Mouse (Mus musculus) neural tube, embryonic 11.5 days (tissue): Measurements from ENCODE around the gene Fmo6. TPM values are rescaled to one million over a fixed set of nuclear protein-coding genes. Genes with fewer than 3 reads are reported as not detected.

ENCODE experiments used
- ATAC-seq: fragments of 200-750 bp; cut with Nextera tagmentation; 2 replicates; pipeline ENCODE4 v1.8.0; 2017; ENCODE audit warnings: moderate number of reproducible peaks, mild to moderate bottlenecking, moderate TSS enrichment, moderate library complexity; ENCODE audit not compliant: insufficient read depth, low FRiP score, low TSS enrichment
- DNase-seq: peaks from one replicate; pipeline ENCODE4 v3.0.0-alpha.2; 2015; ENCODE audit warnings: low spot score
- H3K27ac ChIP-seq: fragments of 300-500 bp; sonication (generic); 2 replicates; pipeline ENCODE4 v1.5.1; 2014; ENCODE audit warnings: low read depth, mild to moderate bottlenecking, low read length
- H3K27me3 ChIP-seq: fragments of 300-500 bp; sonication (generic); 2 replicates; pipeline ENCODE4 v1.6.1; 2014; ENCODE audit warnings: mild to moderate bottlenecking, low read length, mixed read lengths; ENCODE audit not compliant: control insufficient read depth, insufficient read depth
- H3K36me3 ChIP-seq: fragments of 300-500 bp; sonication (generic); 2 replicates; pipeline ENCODE4 v1.6.1; 2014; ENCODE audit warnings: mild to moderate bottlenecking, low read length, moderate library complexity, mixed read lengths; ENCODE audit not compliant: control insufficient read depth, insufficient read depth
- H3K4me1 ChIP-seq: fragments of 300-500 bp; sonication (generic); 2 replicates; pipeline ENCODE4 v1.6.1; 2014; ENCODE audit warnings: low read length, mixed read lengths; ENCODE audit not compliant: control insufficient read depth, insufficient read depth
- H3K4me2 ChIP-seq: fragments of 300-500 bp; sonication (generic); 2 replicates; pipeline ENCODE4 v1.6.1; 2014; ENCODE audit warnings: low read depth, mild to moderate bottlenecking, moderate library complexity
- H3K4me3 ChIP-seq: fragments of 300-500 bp; sonication (generic); 2 replicates; pipeline ENCODE4 v1.5.1; 2014; ENCODE audit warnings: low read depth, low read length
- H3K9ac ChIP-seq: fragments of 300-500 bp; sonication (generic); 2 replicates; pipeline ENCODE4 v1.6.1; 2014; ENCODE audit warnings: mild to moderate bottlenecking, low read length
- H3K9me3 ChIP-seq: fragments of 300-500 bp; sonication (generic); 2 replicates; pipeline ENCODE4 v1.6.1; 2016; ENCODE audit warnings: low read length; ENCODE audit not compliant: control insufficient read depth
- WGBS: fragments of 180-500 bp; shearing (Covaris S2); extraction: QIAGEN DNeasy Blood & Tissue Kit; methylation state at CpG from one replicate; pipeline ENCODE4 v1.1.7; 2014; 5-methylcytosine and 5-hydroxymethylcytosine counted together
- polyA plus RNA-seq: library from polyadenylated mRNA; unstranded; fragments of >200 nt; fragmentation: Nextera tagmentation; extraction: Ambion mirVana; gene quantifications from 2 replicates; pipeline ENCODE4 v1.2.1, GENCODE M21; 2014

Gene Fmo6
- polyA plus RNA-seq = not detected in 2 replicates

GRCm38 (mm10) chr1:162937415-162937814 lies at the start of gene Fmo6:
Gene Fmo6, minus strand, starts transcription at chr1:162937515.
- Histone ChIP-seq H3K27ac (no peak within 1 kb of the TSS), H3K27me3 (no peaks in the 10 kb centered on the region), H3K4me3 (no peak within 1 kb of the TSS), H3K4me2 (no peak within 1 kb of the TSS), H3K9ac (no peak within 1 kb of the TSS), H3K36me3 (no peaks in the 10 kb centered on the region), H3K9me3 (no peaks in the 10 kb centered on the region), H3K4me1 (no peaks in the 10 kb centered on the region)
- DNase-seq (no peak), ATAC-seq (no peak)
- 93% methylated on average over 6 of the region's 6 CpGs for WGBS

DNA sequence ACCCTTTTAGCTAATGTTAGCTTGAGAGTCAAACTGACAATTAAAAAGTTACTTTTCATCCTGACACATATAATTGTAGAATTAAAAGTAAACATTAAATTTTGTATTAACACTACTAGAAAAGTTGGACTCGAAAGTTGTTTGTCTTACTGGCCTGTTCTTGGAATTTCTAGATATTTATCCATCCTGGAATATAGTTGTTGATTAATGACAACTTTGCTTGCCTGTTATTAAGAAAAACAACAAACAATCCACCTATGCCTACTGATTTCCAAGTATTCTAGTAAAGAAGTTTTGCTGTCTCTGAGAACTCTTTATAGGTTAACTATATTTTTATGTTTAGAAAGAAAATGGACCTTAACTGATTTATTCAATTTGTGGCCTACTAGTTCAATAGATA lies 49.5 kb upstream of the Fmo6 start:
- ATAC-seq = no peak
- H3K4me1 ChIP-seq = no peaks in the 10 kb centered on the region
- WGBS = 87% methylated on average over 1 of the region's 1 CpGs

DNA sequence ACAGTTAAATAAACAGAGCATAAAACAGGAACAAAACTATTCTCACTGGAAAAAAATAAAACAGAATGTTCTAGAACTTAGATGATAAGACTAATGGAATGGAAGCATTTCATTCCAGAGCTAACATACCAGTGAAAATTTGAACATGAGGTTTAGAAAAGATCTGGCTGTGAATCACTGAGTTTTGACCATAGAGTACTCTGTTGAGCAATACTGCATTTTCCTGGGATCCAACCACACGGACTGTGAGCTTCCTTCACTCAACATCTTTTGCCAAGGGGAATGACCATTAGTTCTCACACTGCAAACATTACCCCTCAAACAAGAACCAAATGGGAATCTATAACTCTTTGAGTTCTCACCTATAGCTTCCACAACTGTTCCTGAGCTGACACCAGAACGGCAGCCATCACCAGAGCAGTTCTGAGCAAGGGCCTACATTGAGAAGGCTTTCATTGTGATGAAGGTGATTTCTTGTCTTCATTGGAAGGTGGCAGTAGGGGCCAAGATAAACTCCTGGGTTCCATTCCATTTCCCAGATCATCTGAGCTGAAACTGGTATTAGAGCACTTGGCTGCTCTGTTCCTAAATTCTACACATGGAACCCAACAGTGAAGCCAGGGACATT lies 48.9 kb upstream of the Fmo6 start:
- DNase-seq (no peak), ATAC-seq (no peak)
- Histone ChIP-seq H3K4me1 (no peaks in the 10 kb centered on the region), H3K4me2 (no peak overlapping the region), H3K9ac (no peak overlapping the region), H3K4me3 (no peak overlapping the region), H3K27ac (no peak overlapping the region), H3K27me3 (no peaks in the 10 kb centered on the region), H3K9me3 (no peaks in the 10 kb centered on the region), H3K36me3 (no peaks in the 10 kb centered on the region)
- WGBS = 85% methylated on average over 2 of the region's 2 CpGs

More for the DNA sequence above, 49.5 kb upstream of the Fmo6 start:
- DNase-seq = no peak
- Histone ChIP-seq H3K4me2 (no peak overlapping the region), H3K27me3 (no peaks in the 10 kb centered on the region), H3K9ac (no peak overlapping the region), H3K9me3 (no peaks in the 10 kb centered on the region), H3K36me3 (no peaks in the 10 kb centered on the region), H3K27ac (no peak overlapping the region), H3K4me3 (no peak overlapping the region)

- DNase-seq (no peak), ATAC-seq (no peak)
- H3K36me3 ChIP-seq = no peaks in the 10 kb centered on the region
- no peak within 1 kb of the TSS for H3K4me2 ChIP-seq
- H3K9ac ChIP-seq = no peak within 1 kb of the TSS
- no peak within 1 kb of the TSS for H3K4me3 ChIP-seq
- no peaks in the 10 kb centered on the region for H3K4me1 ChIP-seq
- WGBS = 79% methylated on average over 1 of the region's 1 CpGs
- no peaks in the 10 kb centered on the region for H3K27me3 ChIP-seq
- no peak within 1 kb of the TSS for H3K27ac ChIP-seq
- H3K9me3 ChIP-seq = no peaks in the 10 kb centered on the region
Measured at GRCm38 (mm10) chr1:162984428-162984827, 47.1 kb upstream of the Fmo6 start, which contains the start of gene Fmo3. Gene Fmo3, minus strand, starts transcription at chr1:162984528.

DNA sequence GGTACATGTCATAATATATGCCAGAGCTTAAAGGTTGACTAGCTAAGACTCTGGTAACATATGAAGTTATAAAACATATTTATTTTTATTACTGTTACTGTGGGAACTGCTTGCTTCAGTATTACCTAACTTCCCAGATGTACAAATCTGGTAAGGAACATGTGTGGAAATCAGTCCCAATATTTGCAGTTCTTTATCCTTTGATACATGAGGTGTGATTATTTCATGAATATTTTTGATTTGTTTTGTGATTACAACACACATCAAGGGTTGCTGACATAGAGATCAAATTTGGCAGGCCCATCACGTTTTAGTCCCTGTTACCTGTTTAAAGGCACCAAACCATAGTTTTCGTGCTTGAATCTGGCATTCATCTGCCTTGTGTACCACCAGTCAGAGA lies 26.2 kb upstream of the Fmo6 start:
- no peaks in the 10 kb centered on the region for H3K9me3 ChIP-seq
- WGBS = 76% methylated on average over 2 of the region's 2 CpGs
- ATAC-seq = no peak

DNA sequence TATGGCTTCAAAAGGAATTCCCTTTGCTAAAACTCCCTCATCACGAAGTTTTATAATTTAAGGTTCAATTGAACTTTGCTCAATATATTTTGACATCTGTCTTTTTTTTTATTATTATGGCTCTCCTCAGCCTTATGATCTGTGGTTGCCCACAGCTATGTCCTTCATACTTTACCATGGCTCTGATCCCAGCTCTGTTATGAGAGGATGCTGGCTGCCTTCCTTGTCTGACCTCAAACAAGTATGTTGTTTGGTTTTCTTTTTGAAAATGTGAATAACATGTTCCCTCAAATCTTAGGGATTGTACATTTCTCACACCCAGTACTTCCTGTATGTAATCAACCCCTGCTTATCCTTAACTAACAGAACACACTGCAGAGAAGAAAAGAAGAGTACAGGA lies 20.1 kb upstream of the Fmo6 start:
- no peak for DNase-seq
- Histone ChIP-seq H3K9me3 (no peaks in the 10 kb centered on the region), H3K4me3 (no peak overlapping the region), H3K27ac (no peak overlapping the region), H3K36me3 (no peaks in the 10 kb centered on the region), H3K4me1 (no peaks in the 10 kb centered on the region), H3K27me3 (no peaks in the 10 kb centered on the region), H3K4me2 (no peak overlapping the region), H3K9ac (no peak overlapping the region)
- ATAC-seq = no peak
- WGBS = 88% methylated on average over 1 of the region's 1 CpGs

More for the DNA sequence above, 26.2 kb upstream of the Fmo6 start:
- Histone ChIP-seq H3K27ac (no peak overlapping the region), H3K4me3 (no peak overlapping the region), H3K4me1 (no peaks in the 10 kb centered on the region), H3K36me3 (no peaks in the 10 kb centered on the region), H3K4me2 (no peak overlapping the region), H3K9ac (no peak overlapping the region), H3K27me3 (no peaks in the 10 kb centered on the region)
- DNase-seq = no peak

DNA sequence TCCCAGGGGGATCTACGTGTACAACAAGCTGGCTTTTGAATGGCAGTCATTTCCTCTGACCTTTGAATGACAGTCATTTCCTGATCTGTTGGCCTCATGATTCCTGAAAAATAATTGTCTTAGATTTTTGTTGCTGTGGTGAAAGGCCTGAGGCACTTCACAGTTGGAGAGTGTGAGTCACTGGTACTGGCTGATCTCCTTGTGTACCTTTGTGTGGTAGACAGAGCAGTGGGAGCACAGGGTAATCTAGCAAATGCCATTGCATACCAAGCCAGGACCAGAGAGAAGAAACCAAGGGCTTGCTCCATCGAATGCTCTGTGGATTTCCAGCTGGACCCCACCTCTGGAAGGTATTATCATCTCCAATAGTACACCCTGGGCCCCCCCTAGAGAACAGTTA lies 15.8 kb upstream of the Fmo6 start:
- DNase-seq (no peak), ATAC-seq (no peak)
- no peaks in the 10 kb centered on the region for H3K27me3 ChIP-seq
- 68% methylated on average over 2 of the region's 2 CpGs for WGBS
- no peaks in the 10 kb centered on the region for H3K36me3 ChIP-seq
- H3K4me2 ChIP-seq = no peak overlapping the region
- no peak overlapping the region for H3K9ac ChIP-seq
- H3K4me1 ChIP-seq = no peaks in the 10 kb centered on the region
- H3K27ac ChIP-seq = no peak overlapping the region
- H3K4me3 ChIP-seq = no peak overlapping the region
- no peaks in the 10 kb centered on the region for H3K9me3 ChIP-seq

DNA sequence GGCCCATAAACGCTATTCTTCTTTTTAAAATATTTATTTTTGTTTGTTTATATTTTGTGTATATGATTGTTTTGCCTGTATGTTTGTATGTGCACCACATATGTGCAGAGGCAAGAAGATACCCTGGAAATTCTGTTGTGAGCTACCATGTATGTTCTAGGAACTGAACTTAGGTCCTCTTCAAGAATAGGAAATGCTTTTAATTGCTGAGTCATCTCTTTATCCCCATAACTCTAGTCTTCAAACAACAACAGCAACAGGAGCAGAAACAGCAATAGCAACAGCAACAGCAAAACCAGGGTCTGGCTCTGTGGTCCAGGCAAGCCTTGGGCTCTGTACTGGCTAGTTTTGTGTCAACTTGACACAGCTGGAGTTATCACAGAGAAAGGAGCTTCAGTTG lies 12.4 kb upstream of the Fmo6 start:
- H3K9ac ChIP-seq = no peak overlapping the region
- no peak for DNase-seq
- 91% methylated on average over 1 of the region's 1 CpGs for WGBS
- H3K4me3 ChIP-seq = no peak overlapping the region
- no peaks in the 10 kb centered on the region for H3K4me1 ChIP-seq
- no peaks in the 10 kb centered on the region for H3K27me3 ChIP-seq
- H3K4me2 ChIP-seq = no peak overlapping the region
- H3K27ac ChIP-seq = no peak overlapping the region
- no peaks in the 10 kb centered on the region for H3K36me3 ChIP-seq
- ATAC-seq = no peak
- H3K9me3 ChIP-seq = no peaks in the 10 kb centered on the region

- DNase-seq (no peak), ATAC-seq (peak; percentile 18; the same call in 1 of the 2 replicates)
- H3K36me3 ChIP-seq = no peaks in the 10 kb centered on the region
- H3K9me3 ChIP-seq = no peaks in the 10 kb centered on the region
- WGBS = 90% methylated on average over 6 of the region's 6 CpGs
- H3K4me3 ChIP-seq = no peak overlapping the region
- no peaks in the 10 kb centered on the region for H3K4me1 ChIP-seq
- no peak overlapping the region for H3K9ac ChIP-seq
- no peak overlapping the region for H3K27ac ChIP-seq
- no peaks in the 10 kb centered on the region for H3K27me3 ChIP-seq
- H3K4me2 ChIP-seq = no peak overlapping the region
Measured at GRCm38 (mm10) chr1:162947934-162948333, 10.6 kb upstream of the Fmo6 start.
